Mouse (Mus musculus): ENCODE data around the gene Vasp. TPM values are rescaled to one million over a fixed set of nuclear protein-coding genes. Genes with fewer than 3 reads are reported as not detected.

Gene Vasp
- polyA plus RNA-seq, 1 experiment = 189 TPM

DNA sequence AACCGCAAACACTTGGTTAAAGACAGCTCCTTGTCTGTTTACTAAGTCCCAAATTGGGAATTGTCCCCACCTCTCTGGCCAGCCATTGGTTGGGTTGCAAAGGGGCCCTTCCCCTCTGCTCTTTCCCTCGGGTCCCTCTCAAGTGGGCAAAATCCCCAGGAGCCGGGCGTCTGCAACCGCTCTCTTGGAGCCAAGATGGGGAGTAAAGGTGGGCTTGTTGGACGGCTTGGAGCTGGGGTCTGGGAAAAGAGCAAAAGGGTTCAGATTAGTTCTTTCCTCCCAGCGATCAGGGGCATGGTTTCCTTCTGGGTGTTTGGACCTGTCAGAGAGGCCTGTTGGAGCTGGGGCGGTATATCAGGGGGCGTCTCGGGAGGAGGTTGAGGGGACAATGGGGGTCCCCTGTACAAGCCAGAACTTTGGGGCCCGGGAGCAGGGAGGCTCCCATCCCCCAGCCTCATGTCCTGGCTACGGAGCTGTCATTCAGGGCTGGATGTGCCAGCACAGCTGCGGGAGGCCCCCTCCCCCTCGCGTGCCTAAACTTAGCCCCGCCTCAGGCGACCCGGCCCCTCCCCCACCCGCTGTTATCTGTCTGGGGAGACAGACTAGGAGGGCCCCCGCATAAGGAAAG is 19.5 kb upstream of the Vasp start:
- H3K27me3 ChIP-seq (ENCODE audit: control insufficient read depth, insufficient read depth, insufficient read length) = no peaks in the 10 kb centered on the region
- peak overlapping the region; percentile 72 for H3K4me2 ChIP-seq (ENCODE audit: low read depth)
- no peaks in the 10 kb centered on the region for H3K79me2 ChIP-seq (ENCODE audit: control insufficient read depth, insufficient read depth)
- TF ChIP-seq TCF3 (IDR thresholded peaks at IDR 0.05; ENCODE audit: insufficient read length, low read depth) (peak; percentile 91), MYOG (IDR thresholded peaks at IDR 0.05; ENCODE audit: control insufficient read depth in 1 of 3, insufficient read depth in 1 of 3, insufficient read length in 2 of 3, low read depth in 2 of 3) (peak; percentile 37 to 86 (median 63)), REST (IDR thresholded peaks at IDR 0.05; ENCODE audit: insufficient read depth, insufficient read length) (no peak), SRF (IDR thresholded peaks at IDR 0.05; ENCODE audit: control insufficient read depth, insufficient read length, low read depth) (peak; percentile 83), CEBPB (IDR thresholded peaks at IDR 0.05; ENCODE audit: insufficient read depth, poor library complexity, severe bottlenecking) (no peak), USF1 (IDR thresholded peaks at IDR 0.05; ENCODE audit: low read depth) (no peak), MYOD1 (IDR thresholded peaks at IDR 0.05; ENCODE audit: control insufficient read depth in 1 of 3, insufficient read length in 2 of 3, low read depth in 2 of 3) (peak; percentile 85 to 98 (median 98)), POLR2A (IDR thresholded peaks at IDR 0.05; ENCODE audit: insufficient read length, low read depth) (no peak), E2F4 (IDR thresholded peaks at IDR 0.05; ENCODE audit: insufficient read depth) (no peak), MAX (IDR thresholded peaks at IDR 0.05; ENCODE audit: low read depth) (no peak), POLR2AphosphoS2 (IDR thresholded peaks at IDR 0.05; ENCODE audit: insufficient read length, low read depth) (peak; percentile 14), TCF12 (IDR thresholded peaks at IDR 0.05; ENCODE audit: insufficient read depth, poor library complexity, severe bottlenecking) (peak; percentile 87)
- no peak overlapping the region for H3ac ChIP-seq (ENCODE audit: control insufficient read depth, insufficient read length)
- peak overlapping the region; percentile 47 for H3K4me3 ChIP-seq
- peaks cover 4% of the 10 kb centered on the region for H3K36me3 ChIP-seq (ENCODE audit: control insufficient read depth, insufficient read depth)

DNA sequence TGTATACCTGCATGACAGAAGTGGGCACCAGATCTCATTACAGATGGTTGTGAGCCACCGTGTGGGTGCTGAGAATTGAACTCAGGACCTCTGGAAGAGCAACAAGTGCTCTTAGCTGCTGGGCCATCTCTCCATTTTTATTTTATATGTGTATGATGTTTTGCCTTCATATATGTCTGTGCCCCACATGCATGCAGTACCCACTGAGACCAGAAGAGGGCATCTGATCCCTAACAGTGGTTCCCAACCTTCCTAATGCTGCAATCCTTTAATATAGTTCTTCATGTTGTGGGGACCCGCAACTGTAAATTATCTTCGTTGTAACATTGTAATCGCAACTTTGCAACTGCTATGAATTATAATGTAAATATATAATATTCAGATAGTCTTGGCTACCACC is 13.1 kb upstream of the Vasp start:
- H3ac ChIP-seq (ENCODE audit: control insufficient read depth, insufficient read length) = no peak overlapping the region
- H3K4me2 ChIP-seq (ENCODE audit: low read depth) = no peak overlapping the region
- H3K79me2 ChIP-seq (ENCODE audit: control insufficient read depth, insufficient read depth) = no peaks in the 10 kb centered on the region
- H3K4me3 ChIP-seq = no peak overlapping the region
- no peaks in the 10 kb centered on the region for H3K36me3 ChIP-seq (ENCODE audit: control insufficient read depth, insufficient read depth)
- TF ChIP-seq TCF3 (IDR thresholded peaks at IDR 0.05; ENCODE audit: insufficient read length, low read depth) = no peak
- TF ChIP-seq MYOD1 (IDR thresholded peaks at IDR 0.05; ENCODE audit: control insufficient read depth in 1 of 3, insufficient read length in 2 of 3, low read depth in 2 of 3) = no peak
- no peak for TF ChIP-seq REST (IDR thresholded peaks at IDR 0.05; ENCODE audit: insufficient read depth, insufficient read length)
- no peak for TF ChIP-seq MAX (IDR thresholded peaks at IDR 0.05; ENCODE audit: low read depth)
- no peak for TF ChIP-seq CEBPB (IDR thresholded peaks at IDR 0.05; ENCODE audit: insufficient read depth, poor library complexity, severe bottlenecking)
- no peak for TF ChIP-seq TCF12 (IDR thresholded peaks at IDR 0.05; ENCODE audit: insufficient read depth, poor library complexity, severe bottlenecking)
- TF ChIP-seq POLR2AphosphoS2 (IDR thresholded peaks at IDR 0.05; ENCODE audit: insufficient read length, low read depth) = no peak
- no peak for TF ChIP-seq E2F4 (IDR thresholded peaks at IDR 0.05; ENCODE audit: insufficient read depth)
- TF ChIP-seq SRF (IDR thresholded peaks at IDR 0.05; ENCODE audit: control insufficient read depth, insufficient read length, low read depth) = no peak
- TF ChIP-seq USF1 (IDR thresholded peaks at IDR 0.05; ENCODE audit: low read depth) = no peak
- TF ChIP-seq MYOG (IDR thresholded peaks at IDR 0.05; ENCODE audit: control insufficient read depth in 1 of 3, insufficient read depth in 1 of 3, insufficient read length in 2 of 3, low read depth in 2 of 3) = no peak
- no peak for TF ChIP-seq POLR2A (IDR thresholded peaks at IDR 0.05; ENCODE audit: insufficient read length, low read depth)
- peaks cover 2% of the 10 kb centered on the region for H3K27me3 ChIP-seq (ENCODE audit: control insufficient read depth, insufficient read depth, insufficient read length)

- no peak overlapping the region for H3ac ChIP-seq (ENCODE audit: control insufficient read depth, insufficient read length)
- peak overlapping the region; percentile 69 for H3K4me2 ChIP-seq (ENCODE audit: low read depth)
- no peaks in the 10 kb centered on the region for H3K79me2 ChIP-seq (ENCODE audit: control insufficient read depth, insufficient read depth)
- H3K36me3 ChIP-seq (ENCODE audit: control insufficient read depth, insufficient read depth) = no peaks in the 10 kb centered on the region
- TF ChIP-seq MAX (IDR thresholded peaks at IDR 0.05; ENCODE audit: low read depth) (no peak), TCF12 (IDR thresholded peaks at IDR 0.05; ENCODE audit: insufficient read depth, poor library complexity, severe bottlenecking) (no peak), POLR2AphosphoS2 (IDR thresholded peaks at IDR 0.05; ENCODE audit: insufficient read length, low read depth) (no peak), USF1 (IDR thresholded peaks at IDR 0.05; ENCODE audit: low read depth) (no peak), SRF (IDR thresholded peaks at IDR 0.05; ENCODE audit: control insufficient read depth, insufficient read length, low read depth) (no peak), POLR2A (IDR thresholded peaks at IDR 0.05; ENCODE audit: insufficient read length, low read depth) (no peak), MYOG (IDR thresholded peaks at IDR 0.05; ENCODE audit: control insufficient read depth in 1 of 3, insufficient read depth in 1 of 3, insufficient read length in 2 of 3, low read depth in 2 of 3) (no peak), MYOD1 (IDR thresholded peaks at IDR 0.05; ENCODE audit: control insufficient read depth in 1 of 3, insufficient read length in 2 of 3, low read depth in 2 of 3) (no peak), REST (IDR thresholded peaks at IDR 0.05; ENCODE audit: insufficient read depth, insufficient read length) (no peak)
- peaks cover 12% of the 10 kb centered on the region for H3K27me3 ChIP-seq (ENCODE audit: control insufficient read depth, insufficient read depth, insufficient read length)
- H3K4me3 ChIP-seq = peak overlapping the region; percentile 7
Observed at GRCm38 (mm10) chr7:19283406-19283804, 11.8 kb upstream of the Vasp start.

DNA sequence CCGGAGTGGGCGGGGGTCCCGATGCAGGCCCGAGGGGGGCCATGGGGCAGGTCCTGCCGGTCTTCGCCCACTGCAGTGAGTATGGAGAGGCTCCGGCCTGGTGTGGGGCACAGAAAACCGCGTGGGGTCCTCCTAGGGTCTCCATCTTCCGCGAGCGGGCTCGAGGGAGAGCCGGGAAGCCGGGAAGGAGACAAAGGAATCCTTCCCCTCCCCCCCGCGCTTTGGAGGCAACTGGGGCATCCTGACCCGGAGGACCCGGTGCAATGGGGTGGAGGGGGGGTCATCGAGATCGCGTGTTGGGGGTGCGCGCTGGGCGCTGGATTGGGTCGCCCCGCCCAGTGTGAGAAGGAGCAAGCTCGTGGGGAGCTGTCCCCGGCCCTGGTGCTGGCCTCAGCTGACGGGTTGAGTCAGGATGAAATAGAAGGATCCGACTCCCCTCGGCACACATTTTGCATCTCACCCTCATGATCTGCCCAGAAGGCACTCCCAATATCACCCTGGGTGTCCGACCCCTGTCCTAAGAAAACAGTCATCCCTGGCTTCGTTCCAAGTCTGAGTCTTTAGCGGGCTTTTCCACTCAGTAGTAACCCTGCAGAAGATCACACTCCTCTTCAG is 11.3 kb upstream of the Vasp start:
- H3K4me3 ChIP-seq = peak overlapping the region; percentile 7
- no peaks in the 10 kb centered on the region for H3K36me3 ChIP-seq (ENCODE audit: control insufficient read depth, insufficient read depth)
- TF ChIP-seq TCF3 (IDR thresholded peaks at IDR 0.05; ENCODE audit: insufficient read length, low read depth) (no peak), REST (IDR thresholded peaks at IDR 0.05; ENCODE audit: insufficient read depth, insufficient read length) (peak; percentile 90)
- peaks cover 12% of the 10 kb centered on the region for H3K27me3 ChIP-seq (ENCODE audit: control insufficient read depth, insufficient read depth, insufficient read length)
- H3K4me2 ChIP-seq (ENCODE audit: low read depth) = peak overlapping the region; percentile 69
- H3K79me2 ChIP-seq (ENCODE audit: control insufficient read depth, insufficient read depth) = no peaks in the 10 kb centered on the region
- H3ac ChIP-seq (ENCODE audit: control insufficient read depth, insufficient read length) = no peak overlapping the region

Measured in myocyte (in vitro differentiated cells).